Mouse (Mus musculus) stomach, embryonic 16.5 days (tissue): ENCODE measurements around the gene Map4k2. TPM values are rescaled to one million over a fixed set of nuclear protein-coding genes. Genes with fewer than 3 reads are reported as not detected.

Experiments used
- ATAC-seq: fragments of 200-750 bp; cut with Nextera tagmentation; 2 replicates; pipeline ENCODE4 v1.8.0; 2017; ENCODE audit warnings: moderate number of reproducible peaks, moderate TSS enrichment; ENCODE audit not compliant: insufficient read depth, low FRiP score
- H3K27ac ChIP-seq: fragments of 300-500 bp; sonication (generic); 2 replicates; pipeline ENCODE4 v1.5.1; 2014; ENCODE audit warnings: low read length
- H3K27me3 ChIP-seq: fragments of 300-500 bp; sonication (generic); 2 replicates; pipeline ENCODE4 v1.6.1; 2014; ENCODE audit warnings: low read length, control low read depth, mixed read lengths; ENCODE audit not compliant: control insufficient read depth, insufficient read depth
- H3K36me3 ChIP-seq: fragments of 300-500 bp; sonication (generic); 2 replicates; pipeline ENCODE4 v1.6.1; 2014; ENCODE audit warnings: low read length; ENCODE audit not compliant: control insufficient read depth, insufficient read depth
- H3K4me1 ChIP-seq: fragments of 300-500 bp; sonication (generic); 2 replicates; pipeline ENCODE4 v1.6.1; 2014; ENCODE audit warnings: low read length, control low read depth, mixed read lengths; ENCODE audit not compliant: control insufficient read depth, insufficient read depth
- H3K4me2 ChIP-seq: fragments of 300-500 bp; sonication (generic); 2 replicates; pipeline ENCODE4 v1.6.1; 2014; ENCODE audit warnings: low read depth, low read length, mixed read lengths
- H3K4me3 ChIP-seq: fragments of 300-500 bp; sonication (generic); replicated peaks from 2 replicates; pipeline ENCODE4 v1.5.1; 2014; ENCODE audit warnings: mild to moderate bottlenecking, low read length
- H3K9ac ChIP-seq: fragments of 300-500 bp; sonication (generic); 2 replicates; pipeline ENCODE4 v1.6.1; 2014; ENCODE audit warnings: low read length
- H3K9me3 ChIP-seq: fragments of 300-500 bp; sonication (generic); replicated peaks from 2 replicates; pipeline ENCODE4 v1.6.1; 2016; ENCODE audit warnings: low read length, control low read depth; ENCODE audit not compliant: control insufficient read depth
- WGBS: fragments of 180-500 bp; shearing (Covaris S2); extraction: QIAGEN DNeasy Blood & Tissue Kit; methylation state at CpG from one replicate; pipeline ENCODE4 v1.1.7; 2014; 5-methylcytosine and 5-hydroxymethylcytosine counted together
- polyA plus RNA-seq: library from polyadenylated mRNA; unstranded; fragments of >200 nt; fragmentation: Nextera tagmentation; extraction: Ambion mirVana; gene quantifications from 2 replicates; pipeline ENCODE4 v1.2.1, GENCODE M21; 2015

Map4k2 gene
- 11.4 and 11.8 TPM in 2 replicates for polyA plus RNA-seq

DNA sequence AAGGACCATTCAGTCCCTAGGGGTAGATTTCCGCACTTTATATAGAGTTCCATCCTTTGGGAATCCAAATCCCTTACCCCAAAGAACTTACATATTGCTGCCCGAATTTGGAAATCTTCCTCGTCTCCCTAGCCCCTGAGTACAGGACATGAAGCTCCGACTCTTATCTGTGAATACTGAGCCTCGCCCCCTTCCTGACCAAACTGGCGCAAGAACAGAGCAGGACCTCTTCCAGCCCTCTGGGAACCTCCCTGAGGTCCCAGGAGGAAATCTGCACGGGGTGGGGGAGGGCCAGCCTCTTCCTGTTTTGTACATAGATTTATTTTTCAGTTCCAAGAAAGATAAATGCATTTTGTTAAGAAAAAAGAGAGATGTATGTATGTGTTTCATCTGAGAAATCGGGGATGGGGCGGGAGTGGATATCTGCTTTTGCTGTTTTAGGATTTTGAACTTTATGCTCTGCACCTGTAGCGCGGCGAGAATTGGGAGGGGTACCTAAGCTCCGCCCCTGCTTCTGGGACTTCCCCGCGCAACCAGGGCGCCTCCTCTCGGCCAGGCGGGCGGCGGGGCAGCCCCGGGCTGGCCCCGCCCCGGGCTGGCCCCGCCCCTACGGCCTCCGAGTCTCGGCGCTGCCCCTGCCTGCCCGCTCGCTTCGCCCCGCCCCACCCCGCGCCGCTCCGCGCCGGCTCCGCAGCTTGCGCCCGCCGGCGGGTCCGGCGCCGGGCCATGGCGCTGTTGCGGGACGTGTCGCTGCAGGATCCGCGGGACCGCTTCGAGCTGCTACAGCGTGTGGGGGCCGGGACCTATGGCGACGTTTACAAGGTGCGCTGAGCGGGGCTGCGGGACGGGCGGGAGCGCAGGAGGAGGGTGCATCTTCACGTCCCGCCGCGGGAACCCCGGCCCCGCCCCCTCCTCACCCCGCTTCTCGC lies at the start of gene Map4k2:
Gene Map4k2 (plus strand): TSS at position 612 of the 929 bp plus-strand sequence.
- peak within 1 kb of the TSS; percentile 34; the same call in 1 of the 2 replicates for H3K27ac ChIP-seq
- H3K27me3 ChIP-seq, result no peaks in the 10 kb centered on the region
- peak within 1 kb of the TSS; percentile 91 for H3K9ac ChIP-seq
- peak within 1 kb of the TSS; percentile 73 for H3K4me3 ChIP-seq
- H3K36me3 ChIP-seq, result peaks cover 14% of the 10 kb centered on the region; the same call in 1 of the 2 replicates
- peaks cover 23% of the 10 kb centered on the region for H3K4me1 ChIP-seq
- H3K4me2 ChIP-seq, result peak within 1 kb of the TSS; percentile 87
- no peaks in the 10 kb centered on the region for H3K9me3 ChIP-seq
- ATAC-seq, result peak; percentile 89
- 4% methylated on average over 71 of the region's 72 CpGs for WGBS

DNA sequence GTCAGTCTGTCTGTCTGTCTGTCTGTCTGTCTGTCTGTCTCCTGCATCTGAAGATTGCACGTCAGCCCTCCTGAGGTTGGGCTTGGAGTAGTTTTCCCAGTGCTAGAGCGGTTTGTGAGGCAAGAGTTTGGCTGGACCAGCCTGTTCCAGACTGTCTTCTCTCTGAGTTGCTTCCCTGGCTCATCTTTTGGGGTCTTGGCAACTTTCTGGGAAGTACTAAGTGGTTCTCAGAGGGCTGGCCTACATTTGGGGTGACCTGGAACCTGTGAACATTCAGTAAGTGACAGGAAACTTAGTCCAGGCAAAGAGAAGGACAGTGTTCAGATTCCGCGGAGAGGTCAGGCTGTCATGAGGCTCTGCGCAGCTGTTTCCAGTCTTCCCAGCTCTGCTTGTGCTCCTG lies 48.7 kb upstream of the Map4k2 start:
- no peak overlapping the region for H3K4me2 ChIP-seq

DNA sequence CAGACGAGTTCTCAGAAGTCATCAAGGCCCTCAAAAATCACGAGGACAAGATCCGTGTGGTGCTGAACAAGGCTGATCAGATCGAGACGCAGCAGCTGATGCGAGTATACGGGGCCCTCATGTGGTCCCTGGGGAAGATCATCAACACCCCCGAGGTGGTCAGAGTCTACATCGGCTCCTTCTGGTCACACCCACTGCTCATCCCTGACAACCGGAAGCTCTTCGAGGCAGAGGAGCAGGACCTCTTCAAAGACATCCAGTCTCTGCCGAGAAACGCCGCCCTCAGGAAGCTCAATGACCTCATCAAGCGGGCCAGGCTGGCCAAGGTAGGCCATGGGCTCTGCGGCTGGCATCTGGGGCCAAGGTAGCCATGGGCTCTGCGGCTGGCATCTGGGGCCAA lies 46.6 kb upstream of the Map4k2 start:
- peaks cover 33% of the 10 kb centered on the region for H3K36me3 ChIP-seq

More for the DNA sequence above, 48.7 kb upstream of the Map4k2 start:
- WGBS, result 80% methylated on average over 5 of the region's 5 CpGs
- Histone ChIP-seq H3K9ac (no peak overlapping the region), H3K4me1 (peaks cover 5% of the 10 kb centered on the region; the same call in 1 of the 2 replicates), H3K36me3 (peaks cover 23% of the 10 kb centered on the region; the same call in 1 of the 2 replicates), H3K9me3 (no peaks in the 10 kb centered on the region), H3K27ac (no peak overlapping the region), H3K4me3 (no peak overlapping the region), H3K27me3 (no peaks in the 10 kb centered on the region)
- ATAC-seq, result no peak

DNA sequence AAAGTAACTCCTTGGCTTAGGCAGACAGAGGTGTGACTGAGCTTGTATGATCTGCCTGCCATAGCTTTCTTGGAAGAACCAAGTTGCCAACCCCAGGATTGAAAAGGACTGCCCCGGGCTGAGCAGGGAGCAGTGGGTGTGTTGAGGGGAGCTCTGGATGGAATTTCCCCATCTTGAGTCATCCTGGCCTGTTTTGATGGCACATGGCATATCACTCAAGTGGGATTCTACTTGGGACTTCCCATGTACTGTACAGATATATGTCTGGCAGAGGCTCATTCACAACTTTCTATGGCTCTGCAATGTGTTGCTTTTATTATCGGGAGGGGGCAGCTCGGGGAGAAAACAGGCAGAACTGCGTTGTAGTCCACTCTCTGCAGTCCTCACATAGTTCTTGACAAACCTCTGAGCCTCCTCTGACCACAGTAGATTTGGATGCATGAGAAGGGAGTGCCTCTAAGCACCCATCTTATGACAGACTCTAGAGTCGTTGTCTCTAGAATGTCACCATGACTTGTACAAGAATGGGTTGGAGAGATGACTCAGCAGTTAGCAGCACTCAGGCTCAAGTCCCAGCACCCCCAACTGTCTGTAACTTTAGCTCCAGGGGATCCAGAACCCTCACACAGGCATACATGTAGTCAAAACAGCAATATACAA lies 44.3 kb upstream of the Map4k2 start:
- Histone ChIP-seq H3K9ac (0 out of 2 replicates have a peak overlapping the region, but pooled peaks have one; percentile 5), H3K36me3 (peaks cover 33% of the 10 kb centered on the region), H3K27me3 (no peaks in the 10 kb centered on the region), H3K4me2 (no peak overlapping the region), H3K4me3 (no peak overlapping the region), H3K27ac (peak overlapping the region; percentile 34; the same call in 1 of the 2 replicates), H3K9me3 (no peaks in the 10 kb centered on the region), H3K4me1 (peaks cover 9% of the 10 kb centered on the region; the same call in 1 of the 2 replicates)
- no peak for ATAC-seq
- WGBS, result 87% methylated on average over 5 of the region's 5 CpGs

More for the DNA sequence above, 46.6 kb upstream of the Map4k2 start:
- H3K9me3 ChIP-seq, result no peaks in the 10 kb centered on the region
- no peak overlapping the region for H3K27ac ChIP-seq
- WGBS, result 90% methylated on average over 17 of the region's 17 CpGs
- H3K9ac ChIP-seq, result no peak overlapping the region
- peaks cover 5% of the 10 kb centered on the region; the same call in 1 of the 2 replicates for H3K4me1 ChIP-seq
- no peak overlapping the region for H3K4me3 ChIP-seq
- no peak overlapping the region for H3K4me2 ChIP-seq
- no peaks in the 10 kb centered on the region for H3K27me3 ChIP-seq
- no peak for ATAC-seq

DNA sequence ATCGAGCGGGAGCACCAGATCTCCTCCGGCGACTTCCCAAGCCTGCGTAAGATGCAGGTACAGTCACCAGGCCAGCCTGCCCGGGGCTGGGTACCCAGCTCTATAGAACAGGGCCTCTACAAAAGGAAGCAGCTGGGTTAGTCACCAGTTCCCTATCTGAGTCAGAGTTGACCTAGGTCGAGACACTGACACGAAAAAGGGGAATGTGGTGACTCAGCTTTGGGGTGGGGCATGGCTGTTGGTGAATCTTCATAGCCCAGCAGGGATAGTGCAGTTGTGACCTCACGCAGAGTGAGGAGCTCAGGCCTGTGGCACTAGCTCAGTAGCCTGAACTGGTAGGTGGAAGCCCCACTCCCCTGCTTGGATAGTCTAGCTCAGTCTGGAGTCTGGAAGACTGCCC lies 43.3 kb upstream of the Map4k2 start:
- Histone ChIP-seq H3K4me2 (no peak overlapping the region), H3K27ac (peak overlapping the region; percentile 40), H3K4me3 (no peak overlapping the region), H3K27me3 (no peaks in the 10 kb centered on the region), H3K9me3 (no peaks in the 10 kb centered on the region), H3K36me3 (peaks cover 31% of the 10 kb centered on the region), H3K9ac (no peak overlapping the region), H3K4me1 (peaks cover 12% of the 10 kb centered on the region; the same call in 1 of the 2 replicates)
- 0 out of 2 replicates have a peak, but pooled peaks have one; percentile 35 for ATAC-seq
- WGBS, result 75% methylated on average over 9 of the region's 9 CpGs

DNA sequence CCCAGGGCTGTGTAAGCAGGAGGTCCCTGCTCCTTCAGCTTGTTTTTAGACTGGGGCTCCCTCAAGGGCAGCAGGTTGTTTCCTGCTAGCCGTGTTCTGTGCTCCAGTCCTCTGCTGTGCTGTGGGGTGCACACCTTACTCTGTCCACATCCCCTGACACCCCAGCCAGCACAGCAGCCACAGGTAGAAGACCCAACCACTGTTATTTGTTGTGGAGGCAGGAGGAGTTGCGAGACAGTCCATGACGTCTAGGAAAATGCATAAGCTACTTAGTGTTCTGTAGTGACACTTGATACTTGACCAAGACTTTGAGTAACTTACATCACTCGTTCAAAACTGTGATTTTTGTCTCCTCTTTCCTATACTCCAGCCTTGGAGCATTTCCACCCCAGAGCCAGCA lies 41.9 kb upstream of the Map4k2 start:
- Histone ChIP-seq H3K27me3 (no peaks in the 10 kb centered on the region), H3K9ac (no peak overlapping the region), H3K4me1 (peaks cover 12% of the 10 kb centered on the region; the same call in 1 of the 2 replicates), H3K4me3 (no peak overlapping the region), H3K27ac (no peak overlapping the region), H3K36me3 (peaks cover 28% of the 10 kb centered on the region), H3K4me2 (no peak overlapping the region), H3K9me3 (no peaks in the 10 kb centered on the region)
- no peak for ATAC-seq
- 76% methylated on average over 4 of the region's 4 CpGs for WGBS

DNA sequence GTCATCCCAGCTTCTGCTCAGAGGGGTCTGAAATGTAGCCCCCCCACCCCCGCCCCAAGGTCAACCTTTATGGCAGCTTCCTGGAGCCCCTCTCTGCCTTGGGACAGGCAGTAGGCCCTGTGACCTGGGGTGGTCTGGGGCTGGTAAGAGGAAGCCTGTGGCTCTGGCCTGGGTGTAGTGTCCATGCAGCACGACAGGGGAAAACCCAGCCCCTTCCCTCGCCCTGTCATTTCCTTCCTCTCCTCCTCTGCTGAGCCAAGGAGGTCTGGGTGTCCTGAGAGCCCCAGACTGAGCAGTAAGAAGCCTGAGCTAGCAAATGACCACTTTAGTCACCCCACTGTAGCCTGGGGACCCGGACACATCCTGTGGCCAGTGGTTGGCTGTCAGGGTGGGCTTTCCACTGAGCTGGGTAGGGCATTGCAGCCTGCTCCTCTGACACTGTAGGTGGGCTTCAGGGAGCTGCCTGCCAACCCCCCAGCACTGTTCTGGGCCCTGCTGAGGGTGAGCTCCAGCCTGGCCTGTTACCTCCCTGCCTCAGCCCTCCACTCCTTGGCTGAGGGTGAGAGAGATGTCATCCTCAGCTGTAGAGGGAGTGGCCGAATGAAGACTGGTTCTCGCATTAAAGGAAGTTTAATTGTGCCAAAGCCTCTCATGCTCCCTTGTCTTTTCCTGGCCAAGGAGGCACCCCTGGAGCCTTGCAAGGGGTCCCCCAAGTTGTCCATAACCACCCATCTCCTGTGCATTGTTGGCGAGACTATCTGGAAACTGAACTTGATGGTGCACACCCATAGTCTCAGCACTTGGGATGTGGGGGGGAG lies 41.3 kb upstream of the Map4k2 start:
- no peak overlapping the region for H3K4me2 ChIP-seq
- H3K9me3 ChIP-seq, result no peaks in the 10 kb centered on the region
- H3K4me3 ChIP-seq, result no peak overlapping the region
- 77% methylated on average over 7 of the region's 7 CpGs for WGBS
- H3K27me3 ChIP-seq, result no peaks in the 10 kb centered on the region
- H3K9ac ChIP-seq, result 0 out of 2 replicates have a peak overlapping the region, but pooled peaks have one; percentile 11
- peak overlapping the region; percentile 46 for H3K27ac ChIP-seq
- H3K4me1 ChIP-seq, result peaks cover 15% of the 10 kb centered on the region; the same call in 1 of the 2 replicates
- ATAC-seq, result no peak
- H3K36me3 ChIP-seq, result peaks cover 25% of the 10 kb centered on the region

DNA sequence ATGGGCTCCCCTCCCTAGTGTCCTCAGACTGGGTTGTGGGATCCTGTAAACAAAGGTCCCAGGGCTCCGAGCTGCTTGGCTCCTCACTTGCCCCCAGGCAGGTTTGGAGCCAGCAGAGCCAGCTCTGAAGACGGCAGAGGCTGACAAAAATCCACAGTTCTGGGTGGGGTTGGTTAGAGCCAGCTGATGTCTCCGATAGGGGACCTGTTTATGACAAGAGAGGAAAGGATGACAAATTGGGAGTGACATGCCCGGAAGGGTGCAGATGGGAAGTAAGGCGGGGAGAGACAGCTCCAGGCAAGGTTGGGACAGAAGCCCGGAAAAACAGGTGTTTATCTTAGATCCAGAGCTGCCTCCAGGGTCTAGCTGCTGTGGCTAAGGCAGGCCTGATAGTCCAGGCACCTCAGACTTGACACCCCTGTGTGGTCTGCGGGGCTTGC lies 40.5 kb upstream of the Map4k2 start:
- no peaks in the 10 kb centered on the region for H3K27me3 ChIP-seq
- peaks cover 17% of the 10 kb centered on the region for H3K36me3 ChIP-seq
- 0 out of 2 replicates have a peak overlapping the region, but pooled peaks have one; percentile 11 for H3K9ac ChIP-seq
- H3K4me1 ChIP-seq, result peaks cover 16% of the 10 kb centered on the region; the same call in 1 of the 2 replicates
- no peak overlapping the region for H3K4me2 ChIP-seq
- no peak overlapping the region for H3K4me3 ChIP-seq
- 41% methylated on average over 7 of the region's 7 CpGs for whole genome bisulfite sequencing
- no peaks in the 10 kb centered on the region for H3K9me3 ChIP-seq
- no peak overlapping the region for H3K27ac ChIP-seq
- peak; percentile 3; the same call in 1 of the 2 replicates for ATAC-seq
